Mouse (Mus musculus) CH12.LX (cell line): Measurements from ENCODE around the gene Clptm1. TPM values are rescaled to one million over a fixed set of nuclear protein-coding genes. Genes with fewer than 3 reads are reported as not detected.

Experiments
- DNase-seq: peaks from one replicate; pipeline ENCODE4 v3.0.0-alpha.2; 2013; ENCODE audit errors: extremely low read depth
- H3K27ac ChIP-seq: 2 replicates; pipeline ENCODE4 v1.5.1; 2012; ENCODE audit warnings: low read depth, mild to moderate bottlenecking, control low read depth, moderate library complexity; ENCODE audit not compliant: insufficient read depth
- H3K27me3 ChIP-seq: replicated peaks from 2 replicates; pipeline ENCODE3; 2012; ENCODE audit warnings: inconsistent platforms
- H3K36me3 ChIP-seq, 2 experiments: replicated peaks in 1 of 2; 2 replicates each; pipeline versions ENCODE3 to v1.6.1; 2012; ENCODE audit warnings: inconsistent platforms in 1 of 2, low read length in 1 of 2, mild to moderate bottlenecking in 1 of 2, mixed read lengths in 1 of 2, moderate library complexity in 1 of 2; ENCODE audit not compliant: control insufficient read depth in 1 of 2, insufficient read depth in 1 of 2
- H3K4me1 ChIP-seq, 2 experiments: 2 replicates each; pipeline ENCODE4 v1.6.1; 2012; ENCODE audit warnings: inconsistent platforms in 1 of 2, moderate library complexity in 1 of 2; ENCODE audit not compliant: insufficient read depth in 2 of 2, control insufficient read depth in 1 of 2
- H3K4me2 ChIP-seq: 2 replicates; pipeline ENCODE4 v1.6.1; 2012; ENCODE audit warnings: low read depth, mild to moderate bottlenecking, control low read depth; ENCODE audit not compliant: poor library complexity, insufficient read depth, severe bottlenecking
- H3K4me3 ChIP-seq, 3 experiments: fragments of 150-350 bp in 1 of 3; sonication (generic) in 1 of 3; replicated peaks in 1 of 3; 2 replicates each; pipeline versions ENCODE3 to v1.5.1; 2011 to 2012; ENCODE audit warnings: low read depth in 2 of 3, low read length in 2 of 3, mild to moderate bottlenecking in 2 of 3, moderate library complexity in 2 of 3, control low read depth in 1 of 3, improper control_type of control experiment in 1 of 3, inconsistent platforms in 1 of 3, mixed read lengths in 1 of 3; ENCODE audit not compliant: poor library complexity in 1 of 3
- H3K79me2 ChIP-seq: replicated peaks from 2 replicates; pipeline ENCODE4 v1.6.1; 2012; ENCODE audit warnings: mild to moderate bottlenecking, moderate library complexity; ENCODE audit not compliant: control insufficient read depth, poor library complexity, insufficient read depth, severe bottlenecking; ENCODE audit errors: extremely low read depth
- H3K9ac ChIP-seq: 2 replicates; pipeline ENCODE4 v1.6.1; 2012; ENCODE audit warnings: low read depth, mild to moderate bottlenecking, control low read depth, moderate library complexity; ENCODE audit not compliant: insufficient read depth
- H3K9me3 ChIP-seq: replicated peaks from 2 replicates; pipeline ENCODE3; 2012; ENCODE audit warnings: low read length, inconsistent platforms, mixed read lengths
- BHLHE40 ChIP-seq: IDR thresholded peaks from 2 replicates; pipeline ENCODE4 v1.6.1; 2011; ENCODE audit warnings: mild to moderate bottlenecking, low read depth, low read length, improper control_type of control experiment
- CTCF ChIP-seq, 2 experiments: IDR thresholded peaks in 1 of 2; conservative IDR thresholded peaks in 1 of 2; 2 replicates each; pipeline ENCODE4 v1.5.1; 2011 to 2012; ENCODE audit warnings: low read depth in 2 of 2, low read length in 2 of 2, improper control_type of control experiment in 1 of 2, inconsistent platforms in 1 of 2, mild to moderate bottlenecking in 1 of 2, moderate library complexity in 1 of 2
- ELF1 ChIP-seq: IDR thresholded peaks from 2 replicates; pipeline ENCODE4 v1.6.1; 2014; ENCODE audit warnings: low read depth, mild to moderate bottlenecking, inconsistent platforms, low read length, improper control_type of control experiment
- EP300 ChIP-seq: IDR thresholded peaks from 2 replicates; pipeline ENCODE4 v1.6.1; 2011; ENCODE audit warnings: low read length, improper control_type of control experiment
- GABPA ChIP-seq: IDR thresholded peaks from 2 replicates; pipeline ENCODE4 v1.6.1; 2012; ENCODE audit warnings: low read depth, low read length, improper control_type of control experiment, inconsistent platforms; ENCODE audit not compliant: insufficient replicate concordance
- IRF4 ChIP-seq: IDR thresholded peaks from 2 replicates; pipeline ENCODE4 v1.6.1; 2014; ENCODE audit warnings: low read depth, mild to moderate bottlenecking, inconsistent platforms, low read length, improper control_type of control experiment
- JUN ChIP-seq: IDR thresholded peaks from 2 replicates; pipeline ENCODE4 v1.6.1; 2011; ENCODE audit warnings: low read depth, mild to moderate bottlenecking, low read length, improper control_type of control experiment, moderate library complexity; ENCODE audit not compliant: insufficient read depth
- JUND ChIP-seq: conservative IDR thresholded peaks from 2 replicates; pipeline ENCODE4 v1.6.1; 2011; ENCODE audit warnings: low read depth, low read length, improper control_type of control experiment
- KAT2A ChIP-seq: IDR thresholded peaks from 2 replicates; pipeline ENCODE4 v1.6.1; 2012; ENCODE audit warnings: low read length, improper control_type of control experiment, inconsistent platforms; ENCODE audit not compliant: insufficient replicate concordance
- MAFK ChIP-seq: IDR thresholded peaks from 2 replicates; pipeline ENCODE4 v1.6.1; 2011; ENCODE audit warnings: low read length, improper control_type of control experiment; ENCODE audit not compliant: insufficient replicate concordance
- MAX ChIP-seq: IDR thresholded peaks from 2 replicates; pipeline ENCODE4 v1.6.1; 2011; ENCODE audit warnings: low read length, improper control_type of control experiment
- MAZ ChIP-seq: IDR thresholded peaks from 2 replicates; pipeline ENCODE4 v1.6.1; 2012; ENCODE audit warnings: low read depth, mild to moderate bottlenecking, inconsistent platforms, low read length, improper control_type of control experiment, moderate library complexity
- NELFE ChIP-seq: IDR thresholded peaks from 2 replicates; pipeline ENCODE4 v1.6.1; 2011; ENCODE audit warnings: low read depth, low read length, improper control_type of control experiment
- PAX5 ChIP-seq: IDR thresholded peaks from 2 replicates; pipeline ENCODE4 v1.6.1; 2012; ENCODE audit warnings: low read length, inconsistent platforms, mixed read lengths
- POLR2A ChIP-seq: IDR thresholded peaks from 2 replicates; pipeline ENCODE4 v1.6.1; 2011; ENCODE audit warnings: low read depth, mild to moderate bottlenecking, improper control_type of control experiment, low read length
- POLR2AphosphoS2 ChIP-seq: IDR thresholded peaks from 2 replicates; pipeline ENCODE4 v1.6.1; 2011; ENCODE audit warnings: low read depth, low read length, improper control_type of control experiment
- TBP ChIP-seq: conservative IDR thresholded peaks from 2 replicates; pipeline ENCODE4 v1.6.1; 2011; ENCODE audit warnings: low read depth, low read length, improper control_type of control experiment
- UBTF ChIP-seq: IDR thresholded peaks from 2 replicates; pipeline ENCODE4 v1.6.1; 2012; ENCODE audit warnings: low read depth, mild to moderate bottlenecking, inconsistent platforms, low read length, improper control_type of control experiment, moderate library complexity
- ZC3H11A ChIP-seq: IDR thresholded peaks from 2 replicates; pipeline ENCODE4 v1.6.1; 2012; ENCODE audit warnings: low read depth, mild to moderate bottlenecking, inconsistent platforms, low read length, improper control_type of control experiment
- ZKSCAN1 ChIP-seq: IDR thresholded peaks from 2 replicates; pipeline ENCODE4 v1.6.1; 2012; ENCODE audit warnings: low read depth, inconsistent platforms, low read length, improper control_type of control experiment, borderline replicate concordance
- ZMIZ1 ChIP-seq: IDR thresholded peaks from 2 replicates; pipeline ENCODE4 v1.6.1; 2012; ENCODE audit warnings: low read depth, mild to moderate bottlenecking, inconsistent platforms, low read length, improper control_type of control experiment
- dilution Hi-C: fragments of 300-500 bp; cut with MboI; formaldehyde crosslinking; loops from 2 replicates; pipeline ENCODE4 v1.14.3; 2020; ENCODE audit warnings: low sequenced_read_pairs; ENCODE audit not compliant: extremely low pct_unique_long_range_greater_than_20kb, extremely low pct_ligation_motif_present
- in situ Hi-C: fragments of 300-500 bp; cut with MboI; formaldehyde crosslinking; loops from 3 replicates; pipeline ENCODE4 v1.14.3; 2019; ENCODE audit warnings: low sequenced_read_pairs, low pct_ligation_motif_present, low pct_unique_long_range_greater_than_20kb, mixed read lengths
- polyA plus RNA-seq: library from polyadenylated mRNA; unstranded; fragments of >175 nt; gene quantifications from 2 replicates; pipeline ENCODE4 v1.2.1, GENCODE M21; 2012; ENCODE audit warnings: low read depth; ENCODE audit not compliant: insufficient read length
- total RNA-seq, 2 experiments: library from RNA; depleted of rRNA; stranded (reverse); fragments of 300-350 nt in 1 of 2; fragments of >200 nt in 1 of 2; gene quantifications; 2 replicates each; pipeline ENCODE4 v1.2.3; 2012 to 2014

Gene Clptm1
- total and polyA plus RNA-seq, 3 experiments, result 33.8 to 70.9 (median 43.6) TPM

- TF ChIP-seq CTCF (conservative IDR thresholded peaks at IDR 0.05 in 1 of 2, IDR thresholded peaks at IDR 0.05 in 1 of 2; ENCODE audit: low read depth in 2 of 2, low read length in 2 of 2) (no peak), MAX (no peak), UBTF (no peak), MAZ (no peak), EP300 (no peak), ZKSCAN1 (no peak), TBP (no peak), NELFE (no peak), POLR2AphosphoS2 (no peak), JUN (no peak), ZMIZ1 (no peak)
- no peak overlapping the region for H3K4me3 ChIP-seq
- no peaks in the 10 kb centered on the region for H3K79me2 ChIP-seq
- H3K27ac ChIP-seq, result no peak overlapping the region
- no peak overlapping the region for H3K9ac ChIP-seq
- dilution Hi-C loops, result no loop called here
- peaks cover 7% of the 10 kb centered on the region for H3K9me3 ChIP-seq
- DNase-seq, result no peak
- H3K36me3 ChIP-seq, result peaks cover 53 to 91% of the 10 kb centered on the region in 2 experiments
- no peaks in the 10 kb centered on the region for H3K27me3 ChIP-seq
- in situ Hi-C loops, result no loop called here
- H3K4me2 ChIP-seq, result no peak overlapping the region
- peaks cover 0 to 14% of the 10 kb centered on the region in 2 experiments; a peak in 1 of 4 replicates for H3K4me1 ChIP-seq
These were observed 42.6 kb downstream of the Clptm1 start for GRCm38 (mm10) chr7:19622241-19622640.

- Histone ChIP-seq H3K4me3 (no peak overlapping the region), H3K36me3 (peaks cover 56 to 91% of the 10 kb centered on the region in 2 experiments), H3K9me3 (peaks cover 7% of the 10 kb centered on the region), H3K27me3 (no peaks in the 10 kb centered on the region), H3K4me2 (no peak overlapping the region), H3K9ac (no peak overlapping the region), H3K79me2 (no peaks in the 10 kb centered on the region), H3K27ac (no peak overlapping the region), H3K4me1 (peaks cover 0 to 5% of the 10 kb centered on the region in 2 experiments; a peak in 1 of 4 replicates)
- in situ Hi-C loops (no loop called here), dilution Hi-C loops (no loop called here)
- TF ChIP-seq UBTF (no peak), JUND (no peak), ELF1 (no peak), KAT2A (no peak), IRF4 (no peak), EP300 (no peak), MAX (no peak), ZKSCAN1 (no peak), POLR2A (no peak), NELFE (no peak), GABPA (no peak), MAFK (no peak), BHLHE40 (no peak), PAX5 (no peak), ZC3H11A (no peak)
- DNase-seq, result no peak
These were observed 44.0 kb downstream of the Clptm1 start for GRCm38 (mm10) chr7:19620811-19621210.
